Mouse (Mus musculus) lung, adult 2 months (tissue): ENCODE results near the gene Pcbp2.

Experiments used
- CTCF ChIP-seq: fragments of 200-500 bp; IDR thresholded peaks from 2 replicates; pipeline ENCODE4 v1.5.1; 2011; ENCODE audit warnings: mild to moderate bottlenecking, low read length, control low read depth; ENCODE audit not compliant: insufficient read depth
- POLR2A ChIP-seq: fragments of 200-500 bp; IDR thresholded peaks from 2 replicates; pipeline ENCODE4 v1.6.1; 2011; ENCODE audit warnings: low read depth, mild to moderate bottlenecking, control low read depth, low read length, borderline replicate concordance; ENCODE audit errors: extremely low read depth

DNA sequence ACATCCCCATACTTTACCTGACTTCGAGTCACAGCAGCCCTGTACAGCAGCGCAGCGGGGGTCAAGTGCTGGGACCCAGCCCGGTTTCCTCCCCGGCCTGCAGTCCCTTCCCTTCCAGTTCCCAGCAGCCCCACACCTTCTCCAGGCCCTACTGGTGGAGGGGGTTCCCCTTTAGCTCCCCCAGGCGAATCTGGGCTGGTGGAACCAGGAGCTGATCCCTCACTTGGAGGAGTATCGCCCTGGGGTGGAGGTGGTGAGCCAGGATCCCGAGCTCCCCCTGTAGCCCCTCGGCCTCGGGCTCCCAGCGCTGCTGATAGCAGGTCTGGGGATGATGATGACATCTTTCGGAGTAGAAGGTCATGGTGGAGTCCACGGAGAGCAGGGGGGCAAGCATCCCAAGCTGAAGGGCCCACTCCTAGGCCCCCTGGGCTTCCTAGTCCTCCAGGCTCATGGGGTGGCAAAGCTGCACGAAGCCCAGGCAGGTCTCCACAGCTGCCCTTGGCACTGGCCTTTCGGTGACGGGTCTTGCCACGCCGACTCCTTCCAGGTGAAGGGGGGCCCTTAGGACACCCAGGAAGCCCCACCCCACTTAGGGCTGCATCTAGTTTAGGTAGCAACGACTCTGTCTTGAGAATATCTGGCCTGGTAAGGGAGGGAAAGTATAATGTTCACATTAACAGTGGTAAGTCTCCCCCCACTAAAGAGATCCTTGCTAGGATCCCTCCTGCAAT is 30.9 kb downstream of the Pcbp2 start:
- TF ChIP-seq POLR2A (no peak), CTCF (no peak)
